Mouse (Mus musculus): ENCODE data around the gene Ppp2r3a.

GRCm38 (mm10) chr9:101235786-101236185 lies 15.8 kb downstream of the Ppp2r3a start:
- no peak for TF ChIP-seq POLR2A (IDR thresholded peaks at IDR 0.05; ENCODE audit: borderline replicate concordance, extremely low read depth, insufficient read depth, insufficient read length, poor library complexity, severe bottlenecking)
- no peak for TF ChIP-seq CTCF (IDR thresholded peaks at IDR 0.05; ENCODE audit: borderline replicate concordance, extremely low read depth, insufficient read depth, insufficient read length)

Measured in brain, embryonic 14.5 days (tissue).